Mouse (Mus musculus) embryonic fibroblast, embryonic 13.5 days (primary cell): ENCODE results near the gene Apbb1ip.

ENCODE experiments used
- CTCF ChIP-seq: IDR thresholded peaks from 2 replicates; pipeline ENCODE4 v1.5.1; 2011; ENCODE audit warnings: mild to moderate bottlenecking, control low read depth, low read length, moderate library complexity, borderline replicate concordance; ENCODE audit not compliant: insufficient read depth
- POLR2A ChIP-seq: IDR thresholded peaks from 2 replicates; pipeline ENCODE4 v1.6.1; 2011; ENCODE audit warnings: low read depth, mild to moderate bottlenecking, control low read depth, low read length, moderate library complexity

DNA sequence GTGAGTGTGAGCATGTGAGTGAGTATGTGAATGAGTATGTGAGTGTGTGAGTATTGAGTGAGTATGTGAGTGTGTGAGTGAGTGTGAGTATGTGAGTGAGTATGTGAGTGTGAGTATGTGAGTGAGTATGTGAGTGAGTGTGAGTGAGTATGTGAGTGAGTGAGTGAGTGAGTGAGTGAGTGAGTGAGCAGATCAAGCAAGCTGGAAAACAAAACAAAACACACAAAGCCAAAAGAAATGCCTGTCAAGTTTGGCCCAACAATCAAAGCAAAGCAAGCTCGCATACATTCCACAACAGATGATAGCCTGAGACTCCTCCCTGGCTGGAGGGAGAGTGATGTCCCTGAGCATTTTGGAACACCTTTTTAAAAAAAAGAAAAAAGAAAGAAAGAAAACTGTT, 33.5 kb upstream of the Apbb1ip start:
- no peak for TF ChIP-seq CTCF
- no peak for TF ChIP-seq POLR2A
